25 mouse cellular contexts compared by ENCODE assay signal in the genomic region with DNA sequence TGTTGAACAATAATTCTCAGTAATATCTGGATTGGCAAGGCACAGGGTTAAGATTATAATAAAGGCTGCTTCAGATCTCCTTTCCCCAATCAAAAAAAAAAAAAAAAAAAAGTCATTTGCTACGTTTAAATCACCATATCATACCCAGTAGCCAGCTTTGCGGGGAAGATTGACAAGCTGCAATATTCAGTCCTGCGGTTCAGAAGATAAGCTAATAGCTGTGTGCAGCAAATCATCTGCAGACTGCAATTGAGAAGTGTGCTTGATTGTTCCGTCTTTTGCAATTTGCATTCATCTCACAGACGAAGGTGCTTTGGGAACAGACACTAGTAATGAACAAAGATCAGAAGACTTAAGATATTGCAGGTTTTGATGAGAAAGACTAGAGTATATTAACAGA.
A peak's percentile ranks its signal among the peaks of the same experiment; 100 is the strongest.
DNase-seq lines count a peak whose midpoint lies in the region; ATAC-seq and TF ChIP-seq lines count a peak whose summit lies in the region.
"Had no signal": no experiment of that assay in that cellular context is flagged by ENCODE, and none has a peak within 500 bp of the region (broad histone marks: within the 10 kb centered on the region; RNA-seq: fewer than 3 reads in every experiment).

No protein-coding gene starts in this region.

- H3K27ac ChIP-seq in forebrain, postnatal 0 days (ENCODE audit: low read depth, low read length), result no peak overlapping the region
- H3K27ac ChIP-seq in forebrain, embryonic 10.5 days, result no peak overlapping the region
- H3K27ac ChIP-seq in hindbrain, embryonic 15.5 days (replicated peaks), result no peak overlapping the region
- H3K27ac ChIP-seq in midbrain, embryonic 15.5 days, result no peak overlapping the region
- no peak overlapping the region for H3K27ac ChIP-seq in stomach, postnatal 0 days (replicated peaks)
- H3K27ac ChIP-seq: heart, embryonic 15.5 days; limb, embryonic 12.5 days; neural tube, embryonic 15.5 days had no signal

- no peak for TF ChIP-seq CTCF in forebrain, postnatal 0 days (IDR thresholded peaks at IDR 0.05; ENCODE audit: low read depth)
- no peak for TF ChIP-seq CTCF in stomach, postnatal 0 days (IDR thresholded peaks at IDR 0.05; ENCODE audit: low read depth)

- no peaks in the 10 kb centered on the region for H3K27me3 ChIP-seq in forebrain, postnatal 0 days (ENCODE audit: insufficient read depth, low read length)
- H3K27me3 ChIP-seq in forebrain, embryonic 10.5 days (ENCODE audit: poor library complexity, severe bottlenecking), result no peaks in the 10 kb centered on the region
- no peaks in the 10 kb centered on the region for H3K27me3 ChIP-seq in hindbrain, embryonic 15.5 days
- no peaks in the 10 kb centered on the region for H3K27me3 ChIP-seq in midbrain, embryonic 15.5 days (replicated peaks)
- H3K27me3 ChIP-seq in stomach, postnatal 0 days (ENCODE audit: control insufficient read depth, insufficient read depth, low read length), result no peaks in the 10 kb centered on the region
- H3K27me3 ChIP-seq: heart, embryonic 15.5 days; limb, embryonic 12.5 days; neural tube, embryonic 15.5 days had no signal

- no peak overlapping the region for H3K4me3 ChIP-seq in forebrain, postnatal 0 days (ENCODE audit: low read depth, low read length)
- H3K4me3 ChIP-seq in forebrain, embryonic 10.5 days, result no peak overlapping the region
- H3K4me3 ChIP-seq in hindbrain, embryonic 15.5 days, result no peak overlapping the region
- H3K4me3 ChIP-seq in midbrain, embryonic 15.5 days, result no peak overlapping the region
- no peak overlapping the region for H3K4me3 ChIP-seq in stomach, postnatal 0 days (ENCODE audit: low read depth, low read length)
- H3K4me3 ChIP-seq: heart, embryonic 15.5 days; limb, embryonic 12.5 days; neural tube, embryonic 15.5 days had no signal

- H3K4me1 ChIP-seq in forebrain, postnatal 0 days (ENCODE audit: insufficient read depth), result no peaks in the 10 kb centered on the region
- H3K4me1 ChIP-seq in forebrain, embryonic 10.5 days, result no peaks in the 10 kb centered on the region
- H3K4me1 ChIP-seq in hindbrain, embryonic 15.5 days (replicated peaks), result no peaks in the 10 kb centered on the region
- H3K4me1 ChIP-seq in midbrain, embryonic 15.5 days, result no peaks in the 10 kb centered on the region
- H3K4me1 ChIP-seq in stomach, postnatal 0 days (replicated peaks; ENCODE audit: control insufficient read depth, insufficient read depth), result no peaks in the 10 kb centered on the region
- H3K4me1 ChIP-seq: heart, embryonic 15.5 days; limb, embryonic 12.5 days; neural tube, embryonic 15.5 days had no signal

- WGBS in forebrain, postnatal 0 days, result 63% methylated on average over 5 of the region's 5 CpGs
- WGBS in forebrain, embryonic 10.5 days, result 84% methylated on average over 5 of the region's 5 CpGs
- 56% methylated on average over 5 of the region's 5 CpGs for WGBS in hindbrain, embryonic 15.5 days
- 40% methylated on average over 5 of the region's 5 CpGs for WGBS in midbrain, embryonic 15.5 days
- WGBS in stomach, postnatal 0 days, result 70% methylated on average over 5 of the region's 5 CpGs

- H3K4me2 ChIP-seq in forebrain, postnatal 0 days (ENCODE audit: low read depth), result no peak overlapping the region
- H3K4me2 ChIP-seq in hindbrain, embryonic 15.5 days, result peak overlapping the region; percentile 23; the same call in 1 of the 2 replicates
- H3K4me2 ChIP-seq in midbrain, embryonic 15.5 days, result no peak overlapping the region
- no peak overlapping the region for H3K4me2 ChIP-seq in stomach, postnatal 0 days (replicated peaks; ENCODE audit: low read depth)
- H3K4me2 ChIP-seq: heart, embryonic 15.5 days; limb, embryonic 12.5 days; liver, embryonic 11.5 days; neural tube, embryonic 15.5 days had no signal

- peak; percentile 12 for DNase-seq in forebrain, postnatal 0 days
- no peak for DNase-seq in forebrain, embryonic 10.5 days (ENCODE audit: extremely low spot score, low spot score)
- peak; percentile 15 for DNase-seq in brain, adult 2 months (ENCODE audit: low read depth, low spot score)
- no peak for DNase-seq in left cerebral cortex, adult 11 months (ENCODE audit: low spot score)
- no peak for DNase-seq in stomach, postnatal 0 days (ENCODE audit: low spot score)
- DNase-seq: adrenal gland, adult 2 months; cerebellum, adult 2 months; cerebellum, postnatal 36 days; embryo, embryonic 11 days; heart, postnatal 36 days; kidney, adult 9 months; kidney, postnatal 14 days; layer of hippocampus, postnatal 36 days; liver, postnatal 0 days; lung, postnatal 10 days; right cerebral cortex, postnatal 14 days; spleen, adult 18-20 months; thymus, postnatal 25 days had no signal

- H3K9ac ChIP-seq in forebrain, postnatal 0 days, result no peak overlapping the region
- no peak overlapping the region for H3K9ac ChIP-seq in hindbrain, embryonic 15.5 days
- no peak overlapping the region for H3K9ac ChIP-seq in midbrain, embryonic 15.5 days
- no peak overlapping the region for H3K9ac ChIP-seq in stomach, postnatal 0 days (ENCODE audit: low read length)
- H3K9ac ChIP-seq: heart, embryonic 15.5 days; limb, embryonic 12.5 days; liver, postnatal 0 days; neural tube, embryonic 15.5 days had no signal

- no peak; the same call in 1 of the 2 replicates for ATAC-seq in forebrain, postnatal 0 days
- ATAC-seq in hindbrain, embryonic 15.5 days (ENCODE audit: low FRiP score, low read depth), result no peak; the same call in 1 of the 2 replicates
- peak; percentile 93 for ATAC-seq in midbrain, embryonic 15.5 days (replicated peaks)
- ATAC-seq in stomach, postnatal 0 days (ENCODE audit: low FRiP score, low TSS enrichment), result no peak
- ATAC-seq: liver, postnatal 0 days; Patski had no signal

- TF ChIP-seq EP300 in stomach, postnatal 0 days (optimal IDR thresholded peaks at IDR 0.05), result no peak

- H3K36me3 ChIP-seq in forebrain, postnatal 0 days (ENCODE audit: insufficient read depth), result no peaks in the 10 kb centered on the region
- no peaks in the 10 kb centered on the region for H3K36me3 ChIP-seq in forebrain, embryonic 10.5 days (replicated peaks)
- H3K36me3 ChIP-seq in hindbrain, embryonic 15.5 days, result no peaks in the 10 kb centered on the region
- no peaks in the 10 kb centered on the region for H3K36me3 ChIP-seq in midbrain, embryonic 15.5 days (replicated peaks)
- no peaks in the 10 kb centered on the region for H3K36me3 ChIP-seq in stomach, postnatal 0 days (ENCODE audit: control insufficient read depth, insufficient read depth, low read length)
- H3K36me3 ChIP-seq: heart, embryonic 15.5 days; limb, embryonic 12.5 days; neural tube, embryonic 15.5 days had no signal

- H3K9me3 ChIP-seq in forebrain, postnatal 0 days (ENCODE audit: low read length), result no peaks in the 10 kb centered on the region
- no peaks in the 10 kb centered on the region for H3K9me3 ChIP-seq in forebrain, embryonic 10.5 days
- no peaks in the 10 kb centered on the region for H3K9me3 ChIP-seq in hindbrain, embryonic 15.5 days
- no peaks in the 10 kb centered on the region for H3K9me3 ChIP-seq in midbrain, embryonic 15.5 days
- H3K9me3 ChIP-seq in stomach, postnatal 0 days (ENCODE audit: control insufficient read depth, low read length), result no peaks in the 10 kb centered on the region
- H3K9me3 ChIP-seq: heart, embryonic 15.5 days; limb, embryonic 12.5 days; neural tube, embryonic 15.5 days had no signal

Comparison
In these comparisons a context has a peak if more than half of its experiments do, and no peak if none do; other contexts are left out.
1. DNase-seq: peak in forebrain, postnatal 0 days (single experiment) and brain, adult 2 months (single experiment); none in forebrain, embryonic 10.5 days (single experiment), left cerebral cortex, adult 11 months (single experiment) and stomach, postnatal 0 days (single experiment).